Mouse (Mus musculus) erythroid progenitor cell, adult 5-6 weeks (primary cell): ENCODE measurements around the gene Muc4. TPM values are rescaled to one million over a fixed set of nuclear protein-coding genes. Genes with fewer than 3 reads are reported as not detected.

Experiments
- ATAC-seq: replicated peaks from 2 replicates; pipeline ENCODE4 v1.8.0; 2016; ENCODE audit warnings: moderate number of reproducible peaks, mild to moderate bottlenecking, moderate TSS enrichment, inconsistent platforms; ENCODE audit not compliant: poor library complexity, low FRiP score, severe bottlenecking
- total RNA-seq, 2 experiments: library from RNA; stranded (forward) in 1 of 2; stranded (reverse) in 1 of 2; fragments of 150-400 nt in 1 of 2; fragments of 186-747, 209-891 nt in 1 of 2; gene quantifications; 2 replicates each; pipeline versions ENCODE4 v1.2.3 to v1.2.4; 2015 to 2017; ENCODE audit warnings: low replicate concordance in 2 of 2

Muc4 gene
- total RNA-seq, 2 experiments from 2014 or later, result not detected

DNA sequence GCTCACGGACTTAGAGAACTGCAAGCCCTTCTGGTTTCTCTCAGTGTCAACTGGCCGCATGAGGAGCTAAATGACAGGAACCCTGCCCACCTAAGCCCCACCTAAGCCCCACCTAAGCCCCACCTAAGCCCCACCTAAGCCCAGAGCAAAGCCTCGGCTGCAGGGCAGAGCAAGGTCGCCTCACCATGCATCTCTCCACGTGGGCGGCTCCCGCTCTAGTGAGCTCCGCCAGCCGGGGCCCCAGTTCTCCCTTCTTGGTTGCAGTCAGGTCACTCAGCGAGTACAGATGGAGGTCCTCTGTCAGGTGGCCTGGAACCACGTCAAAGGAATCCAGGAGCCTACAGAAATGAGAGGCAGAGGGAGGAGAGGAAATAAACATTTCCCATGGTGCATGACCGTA is 89.7 kb downstream of the Muc4 start:
- ATAC-seq, result no peak

DNA sequence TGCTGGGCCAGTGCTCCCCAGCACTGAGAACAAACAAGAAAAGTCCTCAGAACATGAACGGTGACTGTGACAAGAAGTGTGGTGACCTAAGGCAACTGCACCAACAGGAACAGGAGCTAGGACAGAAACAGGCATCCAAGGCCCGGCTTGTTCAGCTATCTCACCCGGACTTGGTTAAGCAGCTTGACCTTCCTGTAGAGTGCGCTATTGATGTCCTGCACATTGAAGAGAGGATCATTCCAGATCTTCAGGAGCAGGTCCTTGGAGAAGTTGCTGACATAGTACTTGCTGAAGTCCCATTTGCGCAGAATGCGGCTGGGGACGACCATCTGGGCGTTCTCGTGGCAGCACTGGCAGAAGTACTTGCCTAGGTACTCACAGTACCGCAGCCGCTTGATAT is 90.8 kb downstream of the Muc4 start:
- ATAC-seq, result no peak

DNA sequence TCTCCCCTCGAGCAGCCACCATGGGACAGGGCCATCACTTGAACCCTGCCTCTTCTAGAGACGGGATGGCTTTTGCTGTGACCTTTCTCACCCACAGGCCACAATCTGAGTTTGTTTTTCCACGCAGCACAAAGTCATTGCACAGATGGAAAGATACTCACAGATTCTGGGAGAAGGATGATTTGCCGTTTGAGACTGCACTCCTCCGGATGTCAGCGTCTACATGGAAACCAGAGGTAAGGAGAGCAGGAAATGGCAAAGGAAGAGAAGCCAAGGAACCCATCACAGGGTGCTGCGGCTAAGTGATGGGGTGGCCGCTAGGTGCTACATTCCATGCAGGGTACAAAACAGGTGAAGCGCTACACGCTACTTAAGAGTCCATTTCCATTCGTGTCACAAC is 93.4 kb downstream of the Muc4 start:
- ATAC-seq, result no peak

DNA sequence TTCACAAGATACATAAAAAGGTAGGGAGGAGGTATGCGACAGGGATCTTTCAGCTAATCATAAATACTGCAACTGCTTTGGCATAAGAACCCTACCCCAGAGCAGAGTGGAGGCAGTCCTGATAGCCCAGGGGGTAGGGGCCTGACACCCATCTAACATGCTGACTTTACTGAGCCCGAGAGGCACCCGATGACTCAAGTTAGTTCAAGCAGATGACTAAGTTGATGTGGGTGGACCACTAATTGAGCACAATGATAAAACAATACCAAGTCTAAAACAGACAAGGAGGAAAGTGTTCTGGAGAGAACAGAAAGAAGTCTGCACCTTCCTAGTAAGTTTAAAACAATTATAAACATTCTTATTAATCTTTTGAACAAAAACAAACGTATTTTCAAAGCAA is 95.8 kb downstream of the Muc4 start:
- no peak for ATAC-seq

Other genes with a start within 250 kb of the Muc4 start
- not detected in 2 replicates for gene Slc51a, start 248.0 kb upstream of the Muc4 start, total RNA-seq (2015; ENCODE audit: low replicate concordance)
- 0.51 TPM in 1 of 2 replicates, not detected in the other for gene Slc51a, start 248.0 kb upstream of the Muc4 start, total RNA-seq (2017; ENCODE audit: low replicate concordance)
- not detected in 2 replicates for gene Zdhhc19, start 239.6 kb upstream of the Muc4 start, total RNA-seq (2015; ENCODE audit: low replicate concordance)
- gene Zdhhc19, start 239.6 kb upstream of the Muc4 start, total RNA-seq (2017; ENCODE audit: low replicate concordance), result not detected in 2 replicates
- 2,179 and 2,513 TPM in 2 replicates for gene Tfrc, start 127.0 kb upstream of the Muc4 start, total RNA-seq (2015; ENCODE audit: low replicate concordance)
- 2,141 and 2,792 TPM in 2 replicates for gene Tfrc, start 127.0 kb upstream of the Muc4 start, total RNA-seq (2017; ENCODE audit: low replicate concordance)
- 124 and 134 TPM in 2 replicates for gene Tnk2, start 92.0 kb upstream of the Muc4 start, total RNA-seq (2015; ENCODE audit: low replicate concordance)
- 62.9 and 115 TPM in 2 replicates for gene Tnk2, start 92.0 kb upstream of the Muc4 start, total RNA-seq (2017; ENCODE audit: low replicate concordance)
- gene Muc20, start 61.5 kb downstream of the Muc4 start, total RNA-seq (2015; ENCODE audit: low replicate concordance), result not detected in 2 replicates
- gene Muc20, start 61.5 kb downstream of the Muc4 start, total RNA-seq (2017; ENCODE audit: low replicate concordance), result not detected in 2 replicates
- not detected in 2 replicates for gene Smbd1, start 74.6 kb downstream of the Muc4 start, total RNA-seq (2015; ENCODE audit: low replicate concordance)
- gene Smbd1, start 74.6 kb downstream of the Muc4 start, total RNA-seq (2017; ENCODE audit: low replicate concordance), result not detected in 2 replicates
- gene Fyttd1, start 141.6 kb downstream of the Muc4 start, total RNA-seq (2015; ENCODE audit: low replicate concordance), result 5.8 and 11.3 TPM in 2 replicates
- 7.4 and 19.7 TPM in 2 replicates for gene Fyttd1, start 141.6 kb downstream of the Muc4 start, total RNA-seq (2017; ENCODE audit: low replicate concordance)
- gene Rubcn, start 141.9 kb downstream of the Muc4 start, total RNA-seq (2015; ENCODE audit: low replicate concordance), result 6.5 and 13.0 TPM in 2 replicates
- 6.0 and 7.9 TPM in 2 replicates for gene Rubcn, start 141.9 kb downstream of the Muc4 start, total RNA-seq (2017; ENCODE audit: low replicate concordance)
- gene Lrch3, start 178.2 kb downstream of the Muc4 start, total RNA-seq (2015; ENCODE audit: low replicate concordance), result 12.6 and 17.6 TPM in 2 replicates
- 19.9 and 22.3 TPM in 2 replicates for gene Lrch3, start 178.2 kb downstream of the Muc4 start, total RNA-seq (2017; ENCODE audit: low replicate concordance)